Mouse (Mus musculus): Measurements from ENCODE around the gene Cpe. TPM values are rescaled to one million over a fixed set of nuclear protein-coding genes. Genes with fewer than 3 reads are reported as not detected.

Cpe gene
- polyA plus RNA-seq, 1 experiment from 2014 or later = 133 TPM

- no peaks in the 10 kb centered on the region for H3K9me3 ChIP-seq (ENCODE audit: control insufficient read depth, low read length)
- no peak overlapping the region for H3K4me2 ChIP-seq (replicated peaks; ENCODE audit: low read depth)
- no peaks in the 10 kb centered on the region for H3K36me3 ChIP-seq (ENCODE audit: control insufficient read depth, insufficient read depth, low read length)
- TF ChIP-seq EP300 (optimal IDR thresholded peaks at IDR 0.05) = no peak
- no peak for TF ChIP-seq CTCF (IDR thresholded peaks at IDR 0.05; ENCODE audit: low read depth)
- no peak for ATAC-seq (ENCODE audit: low FRiP score, low TSS enrichment)
- H3K9ac ChIP-seq (ENCODE audit: low read length) = no peak overlapping the region
- no peak for DNase-seq (ENCODE audit: low spot score)
- no peaks in the 10 kb centered on the region for H3K27me3 ChIP-seq (ENCODE audit: control insufficient read depth, insufficient read depth, low read length)
- WGBS = 59% methylated on average over 4 of the region's 4 CpGs
- no peaks in the 10 kb centered on the region for H3K4me1 ChIP-seq (replicated peaks; ENCODE audit: control insufficient read depth, insufficient read depth)
- H3K4me3 ChIP-seq (ENCODE audit: low read depth, low read length) = no peak overlapping the region
- no peak overlapping the region for H3K27ac ChIP-seq (replicated peaks)
Measured at GRCm38 (mm10) chr8:64648063-64648462, 44.8 kb downstream of the Cpe start.

GRCm38 (mm10) chr8:64647148-64647547 is 45.7 kb downstream of the Cpe start:
- no peak overlapping the region for H3K4me3 ChIP-seq (ENCODE audit: low read depth, low read length)
- no peaks in the 10 kb centered on the region for H3K4me1 ChIP-seq (replicated peaks; ENCODE audit: control insufficient read depth, insufficient read depth)
- H3K9ac ChIP-seq (ENCODE audit: low read length) = no peak overlapping the region
- TF ChIP-seq EP300 (optimal IDR thresholded peaks at IDR 0.05) (no peak), CTCF (IDR thresholded peaks at IDR 0.05; ENCODE audit: low read depth) (no peak)
- ATAC-seq (ENCODE audit: low FRiP score, low TSS enrichment) (peak; percentile 60; the same call in 1 of the 2 replicates), DNase-seq (ENCODE audit: low spot score) (no peak)
- no peaks in the 10 kb centered on the region for H3K27me3 ChIP-seq (ENCODE audit: control insufficient read depth, insufficient read depth, low read length)
- H3K36me3 ChIP-seq (ENCODE audit: control insufficient read depth, insufficient read depth, low read length) = no peaks in the 10 kb centered on the region
- no peaks in the 10 kb centered on the region for H3K9me3 ChIP-seq (ENCODE audit: control insufficient read depth, low read length)
- 65% methylated on average over 3 of the region's 3 CpGs for WGBS
- peak overlapping the region; percentile 36; the same call in 1 of the 2 replicates for H3K27ac ChIP-seq (replicated peaks)
- no peak overlapping the region for H3K4me2 ChIP-seq (replicated peaks; ENCODE audit: low read depth)

GRCm38 (mm10) chr8:64646421-64646820 is 46.4 kb downstream of the Cpe start:
- Histone ChIP-seq H3K27ac (replicated peaks) (no peak overlapping the region), H3K27me3 (ENCODE audit: control insufficient read depth, insufficient read depth, low read length) (no peaks in the 10 kb centered on the region), H3K36me3 (ENCODE audit: control insufficient read depth, insufficient read depth, low read length) (no peaks in the 10 kb centered on the region), H3K4me2 (replicated peaks; ENCODE audit: low read depth) (no peak overlapping the region), H3K4me1 (replicated peaks; ENCODE audit: control insufficient read depth, insufficient read depth) (no peaks in the 10 kb centered on the region), H3K9ac (ENCODE audit: low read length) (no peak overlapping the region), H3K9me3 (ENCODE audit: control insufficient read depth, low read length) (no peaks in the 10 kb centered on the region), H3K4me3 (ENCODE audit: low read depth, low read length) (no peak overlapping the region)
- no peak for DNase-seq (ENCODE audit: low spot score)
- WGBS = 88% methylated on average over 5 of the region's 5 CpGs
- no peak for ATAC-seq (ENCODE audit: low FRiP score, low TSS enrichment)
- TF ChIP-seq CTCF (IDR thresholded peaks at IDR 0.05; ENCODE audit: low read depth) (no peak), EP300 (optimal IDR thresholded peaks at IDR 0.05) (no peak)

GRCm38 (mm10) chr8:64644108-64645005 is 48.5 kb downstream of the Cpe start:
- H3K36me3 ChIP-seq (ENCODE audit: control insufficient read depth, insufficient read depth, low read length) = no peaks in the 10 kb centered on the region
- WGBS = 74% methylated on average over 12 of the region's 12 CpGs

GRCm38 (mm10) chr8:64643382-64643781 is 49.5 kb downstream of the Cpe start:
- DNase-seq (ENCODE audit: low spot score) (no peak), ATAC-seq (ENCODE audit: low FRiP score, low TSS enrichment) (no peak)
- no peaks in the 10 kb centered on the region for H3K36me3 ChIP-seq (ENCODE audit: control insufficient read depth, insufficient read depth, low read length)
- 48% methylated on average over 4 of the region's 4 CpGs for WGBS
- no peak for TF ChIP-seq EP300 (optimal IDR thresholded peaks at IDR 0.05)
- TF ChIP-seq CTCF (IDR thresholded peaks at IDR 0.05; ENCODE audit: low read depth) = no peak
- no peaks in the 10 kb centered on the region for H3K9me3 ChIP-seq (ENCODE audit: control insufficient read depth, low read length)
- no peak overlapping the region for H3K4me2 ChIP-seq (replicated peaks; ENCODE audit: low read depth)
- no peaks in the 10 kb centered on the region for H3K4me1 ChIP-seq (replicated peaks; ENCODE audit: control insufficient read depth, insufficient read depth)
- H3K27ac ChIP-seq (replicated peaks) = no peak overlapping the region
- no peak overlapping the region for H3K4me3 ChIP-seq (ENCODE audit: low read depth, low read length)
- no peak overlapping the region for H3K9ac ChIP-seq (ENCODE audit: low read length)
- H3K27me3 ChIP-seq (ENCODE audit: control insufficient read depth, insufficient read depth, low read length) = no peaks in the 10 kb centered on the region

More at GRCm38 (mm10) chr8:64644108-64645005, 48.5 kb downstream of the Cpe start:
- H3K4me2 ChIP-seq (replicated peaks; ENCODE audit: low read depth) = no peak overlapping the region
- no peak overlapping the region for H3K4me3 ChIP-seq (ENCODE audit: low read depth, low read length)
- DNase-seq (ENCODE audit: low spot score) (no peak), ATAC-seq (ENCODE audit: low FRiP score, low TSS enrichment) (no peak)
- no peaks in the 10 kb centered on the region for H3K4me1 ChIP-seq (replicated peaks; ENCODE audit: control insufficient read depth, insufficient read depth)
- no peak overlapping the region for H3K27ac ChIP-seq (replicated peaks)
- H3K9me3 ChIP-seq (ENCODE audit: control insufficient read depth, low read length) = no peaks in the 10 kb centered on the region
- no peak overlapping the region for H3K9ac ChIP-seq (ENCODE audit: low read length)
- TF ChIP-seq EP300 (optimal IDR thresholded peaks at IDR 0.05) = no peak
- TF ChIP-seq CTCF (IDR thresholded peaks at IDR 0.05; ENCODE audit: low read depth) = no peak
- no peaks in the 10 kb centered on the region for H3K27me3 ChIP-seq (ENCODE audit: control insufficient read depth, insufficient read depth, low read length)

GRCm38 (mm10) chr8:64642799-64643198 is 50.1 kb downstream of the Cpe start:
- WGBS = 81% methylated on average over 3 of the region's 3 CpGs
- H3K36me3 ChIP-seq (ENCODE audit: control insufficient read depth, insufficient read depth, low read length) = no peaks in the 10 kb centered on the region
- no peak overlapping the region for H3K4me2 ChIP-seq (replicated peaks; ENCODE audit: low read depth)
- no peak overlapping the region for H3K27ac ChIP-seq (replicated peaks)
- no peaks in the 10 kb centered on the region for H3K4me1 ChIP-seq (replicated peaks; ENCODE audit: control insufficient read depth, insufficient read depth)
- TF ChIP-seq CTCF (IDR thresholded peaks at IDR 0.05; ENCODE audit: low read depth) (no peak), EP300 (optimal IDR thresholded peaks at IDR 0.05) (no peak)
- no peaks in the 10 kb centered on the region for H3K9me3 ChIP-seq (ENCODE audit: control insufficient read depth, low read length)
- no peak overlapping the region for H3K9ac ChIP-seq (ENCODE audit: low read length)
- no peak for ATAC-seq (ENCODE audit: low FRiP score, low TSS enrichment)
- no peak overlapping the region for H3K4me3 ChIP-seq (ENCODE audit: low read depth, low read length)
- DNase-seq (ENCODE audit: low spot score) = no peak
- H3K27me3 ChIP-seq (ENCODE audit: control insufficient read depth, insufficient read depth, low read length) = no peaks in the 10 kb centered on the region

Measured in stomach, postnatal 0 days (tissue).